Mouse (Mus musculus) adrenal gland (tissue): ENCODE data around the gene Alx3.

Source experiments
- intact Hi-C: fragments of 180-260 bp; cut with DNase I; formaldehyde crosslinking; loops from one replicate; pipeline ENCODE4 v1.15.1; 2025
- long read RNA-seq, 2 experiments: library from polyadenylated mRNA; unstranded; transcript quantifications; one replicate each; pipeline ENCODE4 v2.0.0; 2020; ENCODE audit warnings: borderline replicate concordance in 1 of 2; ENCODE audit not compliant: insufficient replicate concordance in 1 of 2

The Alx3 gene
- long read RNA-seq, experiment 1: 0 reads
- long read RNA-seq, experiment 2: 0 reads

DNA sequence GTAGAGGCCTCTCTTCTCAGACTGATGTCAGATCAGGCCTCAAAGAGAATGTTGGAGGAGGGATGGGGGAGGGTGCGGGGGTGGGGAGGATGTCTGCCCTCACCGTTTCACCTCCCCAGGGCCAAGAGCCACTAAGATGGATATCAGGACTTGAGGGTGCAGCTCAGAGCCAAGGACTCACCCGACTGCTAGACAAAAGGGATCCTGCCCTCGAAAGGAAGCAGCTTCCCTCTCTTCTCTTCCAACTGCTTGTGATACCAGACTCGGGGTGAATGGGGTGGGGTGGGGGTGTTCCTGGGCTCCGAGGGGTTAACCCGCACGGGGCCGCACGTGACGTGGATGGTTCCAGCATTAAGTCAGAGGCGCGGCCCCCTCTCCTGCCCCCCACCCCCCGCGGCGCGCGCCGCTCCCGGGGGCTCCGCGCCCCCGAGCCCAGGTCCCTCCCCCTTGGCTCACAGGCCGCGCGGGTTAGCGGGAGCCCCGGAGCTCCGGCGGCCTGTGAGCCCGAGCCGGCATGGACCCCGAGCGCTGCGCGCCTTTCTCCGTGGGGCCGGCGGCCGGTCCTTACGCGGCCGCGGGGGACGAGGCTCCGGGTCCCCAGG lies at the start of gene Alx3:
Alx3 (plus strand) TSS at position 370 of the 602 bp plus-strand sequence.
- intact Hi-C loops: no loop called here

DNA sequence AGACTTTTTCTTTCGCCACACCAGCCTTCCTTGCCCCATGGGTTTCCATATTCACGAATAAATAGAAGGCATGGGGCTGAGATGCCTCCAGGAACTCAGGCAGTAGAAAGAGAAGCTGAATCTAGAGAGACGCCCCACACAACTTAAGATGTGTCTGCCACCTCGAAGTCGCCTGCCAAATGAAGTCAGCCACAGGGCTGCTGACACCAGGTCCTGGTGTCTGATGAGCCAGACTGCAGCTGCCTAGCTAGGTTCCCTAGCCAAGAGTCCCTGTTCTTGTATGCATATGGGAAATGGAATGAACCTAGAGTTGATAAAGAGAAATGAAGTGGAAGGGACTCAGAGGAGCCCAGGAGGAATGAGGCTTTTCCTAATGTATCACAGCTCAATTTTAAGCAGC lies 49.6 kb upstream of the Alx3 start:
- intact Hi-C loops: no loop called here

DNA sequence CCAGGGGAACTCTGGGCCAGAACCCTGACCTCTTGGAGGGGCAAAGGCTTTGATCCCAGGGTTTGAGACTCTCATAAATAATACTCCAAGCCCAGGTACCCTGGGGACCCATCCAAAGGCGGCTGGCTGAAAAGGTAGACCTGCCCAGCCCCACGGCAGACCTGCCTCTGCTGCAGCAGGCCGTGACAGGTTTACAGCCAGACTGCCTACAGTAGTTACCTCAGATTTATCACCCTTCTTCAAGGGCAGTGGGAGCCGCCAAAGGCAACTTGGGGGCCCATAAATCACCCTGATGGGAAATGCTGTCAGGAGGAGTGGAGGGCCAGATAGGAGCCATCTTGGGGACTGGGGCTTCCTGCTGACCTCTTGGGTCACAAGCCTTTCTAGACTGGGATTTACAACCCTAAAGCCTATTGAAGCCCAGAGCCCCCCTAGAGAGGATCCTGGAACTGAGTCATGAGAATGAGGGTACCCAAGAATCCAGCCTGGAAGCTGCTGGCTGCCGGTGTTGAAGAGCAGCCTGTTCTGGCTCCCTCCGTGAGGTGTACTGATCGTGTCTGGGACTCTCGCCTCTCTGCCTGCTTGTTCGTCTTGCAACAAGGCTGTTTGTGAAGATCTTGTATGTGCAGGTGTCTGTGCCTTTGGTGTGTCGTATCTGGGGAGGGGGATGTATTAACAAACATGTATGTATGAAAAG lies 49.0 kb upstream of the Alx3 start:
- intact Hi-C loops: no loop called here

DNA sequence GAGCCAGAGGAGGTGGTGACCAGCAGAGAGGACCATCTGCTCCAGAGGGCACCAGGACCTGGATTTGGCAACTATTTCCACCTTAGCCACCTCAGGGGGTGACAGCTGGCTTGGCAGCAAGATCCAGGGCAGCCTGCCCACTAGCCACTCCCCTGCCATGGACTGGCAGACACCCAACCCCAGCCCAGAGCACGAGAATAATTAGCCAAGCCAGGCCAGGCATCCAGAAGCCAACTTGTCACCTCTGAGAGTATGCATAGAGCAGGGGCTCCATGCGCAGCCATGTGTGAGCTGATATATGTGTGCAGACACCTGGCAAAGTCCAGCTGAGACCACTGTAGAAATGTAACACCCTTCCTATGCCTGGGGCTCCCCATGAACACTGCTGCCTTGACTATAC lies 47.9 kb upstream of the Alx3 start:
- intact Hi-C loops: no loop called here

DNA sequence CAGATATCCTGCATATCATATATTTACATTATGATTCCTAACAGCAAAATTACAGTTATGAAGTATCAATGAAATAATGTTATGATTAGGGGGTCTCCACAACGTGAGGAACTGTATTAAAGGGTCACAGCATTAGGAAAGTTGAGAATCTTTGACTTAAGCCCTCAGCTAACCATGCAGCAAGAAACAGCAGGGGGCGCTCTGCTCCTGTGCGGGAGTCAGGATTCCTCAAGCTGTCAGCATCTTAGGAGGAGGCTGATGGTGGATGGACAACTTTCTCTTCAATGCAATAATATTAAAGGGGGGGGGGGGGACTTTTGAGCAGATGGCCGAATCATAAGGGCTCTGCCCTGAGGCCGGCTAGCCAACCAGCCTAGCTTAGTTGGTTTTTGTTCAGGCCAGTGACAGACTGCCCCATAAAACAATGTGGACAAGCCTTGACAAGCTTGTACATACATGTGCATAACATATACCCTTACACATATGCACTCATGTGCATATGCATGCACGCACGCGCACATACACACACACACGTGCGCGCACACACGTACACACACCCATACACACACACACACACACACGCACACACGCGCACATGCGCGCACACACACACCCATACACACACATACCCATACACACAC lies 44.3 kb upstream of the Alx3 start:
- intact Hi-C loops: no loop called here

DNA sequence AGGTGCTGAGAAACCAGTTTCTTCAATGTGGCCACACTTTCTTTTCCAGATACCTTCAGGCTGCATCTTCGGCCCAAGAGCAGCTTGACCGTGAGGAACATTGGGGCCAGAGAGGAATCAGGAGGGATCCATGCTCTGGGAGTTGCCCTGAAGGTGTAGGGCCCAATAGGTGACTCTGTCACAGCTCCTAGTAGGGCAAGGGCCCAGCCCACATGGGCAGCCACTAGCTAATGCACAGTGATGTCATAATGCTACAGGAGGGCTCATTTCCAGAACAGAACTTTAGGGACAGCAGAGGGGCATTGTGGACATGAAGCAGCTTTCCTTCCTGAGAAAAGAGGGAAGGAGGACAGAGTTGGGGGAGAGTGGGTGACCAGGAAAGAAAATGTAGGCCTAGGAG lies 40.0 kb upstream of the Alx3 start, which contains the start of gene Ubl4b:
Ubl4b (minus strand) TSS at position 232 of the 400 bp plus-strand sequence.
- intact Hi-C loops: no loop called here

DNA sequence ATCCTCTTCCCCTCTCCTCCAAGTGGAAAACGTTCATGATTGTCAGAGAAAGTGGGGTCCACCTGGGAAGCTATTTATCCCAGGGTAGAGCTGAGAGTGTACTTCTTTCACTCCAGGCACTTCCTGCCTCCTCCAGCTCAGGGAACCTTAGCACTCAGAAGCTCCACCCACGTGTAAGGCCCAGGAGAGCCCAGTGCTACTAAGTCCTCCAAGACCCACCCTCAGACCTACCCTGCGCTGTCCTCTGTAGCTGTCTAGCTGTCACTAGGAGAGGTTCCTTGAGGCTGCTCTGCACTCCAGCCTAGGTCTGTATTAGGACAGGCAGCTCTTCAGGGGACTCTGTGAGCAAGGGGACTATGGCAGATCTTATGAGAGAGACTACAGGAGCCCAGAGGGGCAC lies 36.1 kb upstream of the Alx3 start:
- intact Hi-C loops: no loop called here

DNA sequence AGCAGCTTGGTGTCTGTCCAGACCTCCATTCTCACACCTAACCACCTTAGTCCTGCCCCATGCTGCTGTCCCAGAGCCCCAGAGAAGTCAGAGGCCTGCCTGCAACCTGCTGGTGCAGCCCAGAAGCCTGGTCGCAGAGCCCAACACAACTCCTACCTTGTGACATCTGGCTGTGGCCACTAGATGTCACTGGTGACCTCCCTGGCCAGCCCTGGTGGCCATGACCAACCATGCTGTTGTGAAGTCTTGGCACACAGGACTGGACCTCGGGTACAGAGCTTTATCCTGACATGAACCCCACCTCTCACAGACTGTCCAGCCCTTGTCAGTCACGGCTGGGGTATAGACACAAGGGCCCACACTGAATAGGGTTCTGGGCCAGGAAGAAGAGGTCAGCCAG lies 35.6 kb upstream of the Alx3 start:
- intact Hi-C loops: no loop called here

DNA sequence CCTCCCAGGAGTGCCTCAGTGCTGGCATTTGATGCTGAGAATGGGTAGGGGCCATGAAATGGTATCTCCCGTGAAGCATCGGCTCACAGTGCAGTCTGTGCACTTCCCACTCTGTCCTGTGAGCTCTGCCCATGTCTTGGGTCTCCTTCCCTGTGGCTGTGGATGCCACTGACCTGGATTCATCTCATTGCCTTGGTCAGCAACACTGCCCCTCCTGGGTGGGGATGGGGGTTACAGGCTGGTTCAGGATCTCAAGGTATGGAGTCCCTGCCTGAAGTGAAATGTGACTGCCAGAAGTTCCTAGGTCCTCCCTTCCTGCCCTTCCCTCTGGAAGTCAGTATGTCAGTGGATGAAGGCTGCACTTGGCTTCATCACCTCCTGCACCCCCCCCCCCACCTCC lies 32.7 kb upstream of the Alx3 start:
- intact Hi-C loops: loop anchor here (5.0 kb wide), 1 partner anchor 50 kb away; no protein-coding TSS in a partner anchor

DNA sequence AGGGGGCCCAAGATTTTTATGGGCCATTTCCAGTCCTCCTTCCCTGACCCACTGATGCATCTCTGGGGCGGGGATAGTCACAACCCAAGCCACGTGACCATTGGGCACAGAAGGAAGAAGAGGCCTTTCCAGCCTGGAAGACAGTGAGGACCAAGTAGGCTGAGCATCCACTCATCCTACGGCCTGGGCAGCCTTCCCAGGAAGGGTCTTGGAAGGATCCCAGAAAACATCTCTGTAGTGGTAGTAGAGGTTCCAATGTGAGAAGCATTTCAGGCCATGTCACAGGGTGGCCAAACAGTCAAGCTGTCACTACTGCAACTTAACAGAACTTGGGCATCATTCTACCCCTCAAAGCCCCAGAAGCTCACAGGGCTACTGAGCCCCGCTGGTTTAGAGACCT lies 32.2 kb upstream of the Alx3 start:
- intact Hi-C loops: loop anchor here (5.0 kb wide), 1 partner anchor 50 kb away; no protein-coding TSS in a partner anchor

DNA sequence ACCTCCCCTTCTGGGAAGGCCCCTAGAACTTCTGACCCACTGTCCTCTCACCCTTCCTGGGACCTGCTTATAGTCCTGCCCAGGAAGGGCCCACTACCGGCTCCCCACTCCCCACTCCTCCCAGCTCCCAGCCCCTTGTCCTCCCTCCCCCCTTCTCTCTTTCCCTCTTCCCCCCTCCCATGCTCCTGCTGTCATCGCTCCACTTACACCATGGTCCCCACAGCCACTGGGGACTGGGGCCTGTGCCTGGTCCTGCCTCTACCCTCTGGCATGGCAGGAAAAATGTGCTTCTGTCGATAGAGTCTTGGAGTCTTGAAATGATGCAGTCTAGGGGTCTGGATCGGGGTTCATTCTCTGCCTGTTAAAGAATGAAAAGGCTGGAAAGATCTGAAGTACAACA lies 31.0 kb upstream of the Alx3 start:
- intact Hi-C loops: loop anchor here (5.0 kb wide), 1 partner anchor 48 kb away; no protein-coding TSS in a partner anchor

DNA sequence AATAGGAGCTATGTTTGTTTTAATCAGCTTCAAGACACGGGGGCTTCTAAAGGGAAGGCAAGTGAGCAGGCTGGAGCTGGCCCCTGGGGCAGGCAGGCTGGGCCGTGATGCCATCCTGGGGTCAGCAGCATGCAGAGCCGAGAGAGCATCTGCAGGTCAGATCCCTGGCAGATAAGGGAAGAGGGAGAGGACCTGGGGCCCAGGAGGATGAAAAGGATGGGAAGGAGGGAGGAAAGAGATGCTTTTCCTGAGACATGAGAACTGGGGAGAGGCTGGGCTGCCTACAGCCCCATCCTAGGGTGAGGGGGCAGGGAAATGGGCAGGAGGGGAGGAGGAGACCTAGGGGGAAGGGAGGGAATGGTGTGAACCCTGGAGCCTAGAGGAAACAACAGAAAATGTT lies 29.5 kb upstream of the Alx3 start:
- intact Hi-C loops: no loop called here

DNA sequence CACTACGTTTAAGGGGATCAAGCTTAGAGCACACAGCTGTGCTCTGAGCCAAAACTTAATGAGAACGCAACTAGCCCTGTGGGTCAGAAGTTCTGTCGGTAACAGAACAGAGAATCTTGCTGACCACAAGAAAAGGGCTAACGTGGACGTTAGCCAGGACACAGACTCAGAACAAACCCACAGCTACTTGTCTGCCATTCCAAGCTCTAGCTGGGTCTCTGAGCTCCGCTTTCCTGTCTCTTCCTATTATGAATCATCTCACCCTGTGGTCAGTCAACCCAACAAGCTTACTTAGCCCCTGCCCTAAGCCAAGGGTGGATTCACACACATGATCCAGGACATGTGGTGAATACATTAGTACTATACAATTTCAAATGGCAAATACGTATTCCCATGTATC lies 27.1 kb upstream of the Alx3 start:
- intact Hi-C loops: no loop called here

DNA sequence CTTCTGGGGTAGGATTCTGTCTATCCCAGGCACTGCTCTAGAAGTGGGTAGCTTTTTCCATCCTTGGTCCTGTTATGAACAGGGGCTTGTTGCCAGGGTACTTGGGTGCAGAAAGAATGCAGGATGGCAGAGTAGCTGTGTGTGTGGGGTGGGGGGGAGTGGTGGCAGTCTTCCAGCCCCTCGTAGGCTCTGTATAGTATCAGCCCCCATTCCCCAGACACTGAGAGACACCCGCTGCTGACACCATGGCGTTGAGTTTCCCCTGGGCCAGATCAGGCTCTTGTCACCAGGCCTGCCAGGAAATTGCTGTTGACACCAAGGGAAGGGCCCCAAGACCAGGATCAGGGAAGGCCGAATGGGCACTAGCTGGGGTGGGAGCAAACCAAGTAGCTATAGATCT lies 26.1 kb upstream of the Alx3 start:
- intact Hi-C loops: no loop called here

DNA sequence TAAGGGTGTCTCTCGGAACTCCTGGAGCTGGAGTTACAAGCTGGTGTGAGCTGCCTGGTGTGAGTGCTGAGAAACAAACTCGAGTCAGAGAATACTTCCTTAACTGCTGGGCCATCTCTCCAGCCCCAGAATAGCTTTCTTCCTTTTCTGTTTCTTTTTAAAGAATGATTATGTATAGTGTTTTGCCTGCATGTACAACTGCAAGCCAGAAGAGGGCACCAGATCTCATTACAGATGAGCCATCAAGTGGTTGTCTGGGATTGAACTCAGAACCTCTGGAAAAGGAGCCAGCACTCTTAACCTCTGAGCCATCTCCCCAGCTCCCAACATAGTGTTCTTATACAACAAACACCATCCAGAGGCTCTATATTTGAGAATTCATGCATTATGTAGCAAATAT lies 23.6 kb upstream of the Alx3 start:
- intact Hi-C loops: no loop called here

DNA sequence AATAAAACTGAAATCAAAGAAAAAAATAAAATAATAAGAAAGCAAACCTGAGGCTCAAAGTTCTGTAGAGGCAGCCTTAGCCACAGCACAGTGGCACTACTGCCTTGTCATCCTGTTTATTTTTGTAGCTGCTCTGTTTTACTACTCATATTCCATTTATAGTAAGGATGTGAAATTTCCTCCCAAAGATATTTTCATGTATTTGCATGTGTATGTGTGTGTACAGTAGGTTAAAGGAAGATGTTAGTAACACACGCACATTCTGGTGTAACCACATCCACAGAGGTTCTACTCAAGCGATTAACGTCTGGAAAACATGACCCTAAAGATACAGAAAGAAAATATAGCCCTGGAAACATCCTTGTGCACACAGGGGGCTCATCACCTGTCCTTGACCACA lies 18.0 kb upstream of the Alx3 start:
- intact Hi-C loops: no loop called here

DNA sequence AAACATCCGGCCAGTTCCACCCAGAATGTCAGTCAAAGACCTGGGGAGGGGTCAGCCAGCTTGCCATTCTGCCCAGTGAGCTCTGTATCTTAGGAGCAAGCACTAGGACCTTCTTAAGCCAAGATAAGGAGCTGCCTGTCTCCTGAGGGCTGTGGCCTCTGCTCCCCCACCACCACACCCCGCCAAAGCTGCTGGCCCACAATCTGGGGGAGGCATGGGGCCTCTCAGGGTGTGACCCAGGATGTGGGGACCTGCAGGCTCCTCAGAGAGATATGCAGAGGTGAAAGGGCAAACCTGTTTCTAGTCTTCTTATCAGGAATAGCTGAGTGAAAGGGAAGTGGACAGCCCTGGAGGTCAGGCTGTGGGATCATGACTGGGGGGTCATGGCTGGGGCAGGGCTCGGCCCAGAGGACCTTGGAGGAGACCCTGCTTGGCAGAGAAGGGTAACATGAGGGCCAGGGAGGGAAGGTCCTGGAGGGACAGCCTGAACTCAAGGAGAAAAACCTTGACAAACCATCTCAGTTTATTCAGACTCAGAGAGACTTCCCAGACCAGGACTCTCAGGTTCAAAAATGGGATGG lies 16.9 kb upstream of the Alx3 start:
- intact Hi-C loops: no loop called here

DNA sequence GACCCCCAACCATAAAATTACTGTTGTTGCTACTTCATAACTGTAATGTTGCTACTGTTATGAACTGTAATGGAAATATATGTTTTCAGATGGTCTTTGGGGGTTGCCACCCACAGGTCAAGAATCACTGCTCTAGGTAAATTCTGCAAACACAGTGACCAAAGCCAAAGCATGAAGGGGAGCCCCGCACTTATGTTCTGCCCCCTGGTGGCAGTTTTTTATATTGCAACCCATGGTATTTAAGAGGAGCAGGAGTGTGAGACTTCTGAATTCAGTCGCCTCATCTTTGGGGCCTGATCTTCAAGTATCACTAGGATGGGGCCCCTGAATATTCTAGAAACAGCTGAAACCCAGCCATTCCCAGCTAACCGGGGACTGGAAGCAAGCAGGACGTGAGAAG lies 15.4 kb upstream of the Alx3 start:
- intact Hi-C loops: no loop called here

DNA sequence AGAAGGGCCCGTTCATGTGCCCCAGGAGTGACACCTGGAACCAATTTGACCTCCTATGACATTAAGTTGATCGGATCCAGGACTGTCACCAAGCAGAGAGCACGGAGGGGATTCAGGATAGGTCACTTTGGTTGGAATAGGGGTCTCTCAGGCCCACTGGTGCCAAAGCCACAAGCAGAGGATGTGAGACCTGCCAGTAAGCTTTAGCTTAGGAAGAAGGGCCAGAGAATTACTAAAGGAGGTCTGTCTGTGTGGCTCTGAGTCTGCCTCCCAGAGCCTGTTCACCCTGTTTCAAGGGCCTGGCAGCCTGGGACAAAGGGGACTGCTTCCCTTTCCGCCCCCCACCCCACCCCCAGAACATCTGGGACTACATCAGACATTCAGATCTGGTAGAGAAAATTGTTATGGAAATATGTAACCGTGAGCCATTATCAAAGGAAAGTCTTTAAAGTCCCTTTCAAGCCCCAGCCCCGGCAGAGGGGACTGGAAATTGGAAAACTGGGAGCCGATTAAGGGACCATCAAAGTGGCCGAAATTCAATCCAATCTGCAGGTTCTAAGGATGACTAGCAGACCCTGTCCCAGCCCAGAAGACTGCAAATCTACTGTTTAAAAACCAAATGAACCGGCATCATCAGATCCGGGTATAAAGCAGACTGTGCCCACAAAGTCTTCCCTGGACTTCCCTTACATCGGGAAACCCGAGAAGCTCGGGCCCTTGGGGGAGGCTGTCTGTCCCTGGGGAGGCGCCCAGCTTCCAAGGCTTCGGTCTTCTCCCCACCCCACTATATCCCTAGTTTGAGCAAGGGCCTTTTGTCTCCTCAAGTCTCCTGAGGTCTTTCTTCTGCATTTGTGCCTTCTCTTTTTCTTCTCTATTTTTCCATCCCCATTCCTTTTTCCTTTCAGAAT lies 13.5 kb upstream of the Alx3 start:
- intact Hi-C loops: no loop called here

DNA sequence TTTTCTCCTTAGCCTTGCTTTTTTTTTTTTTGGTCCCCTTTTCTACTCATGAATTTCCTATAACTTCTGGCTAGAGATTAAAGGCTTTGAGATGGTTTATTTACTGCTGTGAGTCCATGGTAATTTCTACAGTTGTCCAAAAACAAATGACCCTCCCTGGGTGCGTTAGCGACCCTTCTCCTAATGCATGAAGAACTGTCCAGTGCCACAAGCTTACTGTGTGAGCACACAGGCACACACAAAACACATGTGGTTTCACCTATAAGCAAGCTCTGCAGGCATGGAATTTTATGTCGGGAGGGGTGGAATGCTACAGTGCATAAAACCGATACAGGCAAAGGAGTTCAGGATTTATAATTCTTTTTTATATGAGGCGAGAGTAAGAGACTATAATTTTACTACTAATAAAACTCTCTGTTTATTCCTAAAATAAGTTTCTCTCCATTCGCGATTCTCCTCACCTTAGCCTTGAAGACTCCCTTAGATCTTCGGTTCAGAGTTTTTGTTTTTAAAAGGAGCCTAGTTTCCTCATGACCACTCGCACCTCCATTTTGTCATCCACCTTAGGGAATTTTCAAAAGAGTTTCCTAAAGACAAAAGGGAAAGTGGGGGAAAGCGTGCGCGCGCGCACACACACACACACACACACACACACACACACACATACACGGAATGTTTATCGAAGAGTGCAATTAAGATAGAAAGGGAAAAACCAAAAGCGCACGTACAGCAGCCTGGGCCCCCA lies 12.5 kb upstream of the Alx3 start:
- intact Hi-C loops: no loop called here
